Mouse (Mus musculus): ENCODE data around the gene Rnft2. TPM values are rescaled to one million over a fixed set of nuclear protein-coding genes. Genes with fewer than 3 reads are reported as not detected.

Gene Rnft2
- polyA plus RNA-seq (2012; rRNA removed), result 38.8 and 42.6 TPM in 2 replicates

DNA sequence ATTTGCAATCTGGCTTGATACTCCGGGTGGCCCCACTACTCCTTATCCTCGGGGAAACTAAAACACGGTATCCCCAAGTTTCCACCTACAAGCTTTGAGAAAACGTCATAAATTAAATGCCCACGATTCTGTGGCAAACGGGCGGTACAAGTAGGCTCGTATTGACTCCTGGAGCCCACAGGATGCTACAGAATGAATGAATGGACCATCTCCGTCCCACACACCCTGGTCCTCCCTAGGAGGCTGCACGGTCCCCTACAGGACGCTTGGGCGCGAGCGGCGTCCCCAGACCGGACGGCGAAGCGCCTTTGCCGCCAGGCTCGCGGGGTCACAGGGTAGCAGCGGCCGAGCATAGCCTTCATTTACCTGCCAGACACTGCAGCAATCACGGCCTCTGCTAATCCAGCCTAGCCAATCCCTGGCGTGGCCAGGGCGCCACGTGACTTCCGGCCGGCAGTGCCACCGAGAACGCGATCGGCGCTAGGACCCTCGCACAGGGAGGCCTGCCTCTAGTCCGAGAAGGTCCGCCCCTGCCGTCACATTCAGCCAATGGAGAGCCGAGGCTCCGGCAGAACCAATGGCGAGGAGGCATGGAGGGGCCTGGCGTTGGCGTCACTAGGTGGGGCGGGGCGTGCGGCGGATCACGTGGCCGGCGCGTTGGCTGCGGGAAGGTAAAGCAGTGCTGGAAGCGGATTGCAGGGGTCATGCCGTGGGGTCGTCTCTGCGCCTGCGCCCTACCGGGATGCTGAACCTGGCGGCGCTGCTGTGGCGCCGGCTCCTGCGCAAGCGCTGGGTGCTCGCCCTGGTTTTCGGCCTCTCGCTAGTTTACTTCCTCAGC is at the start of gene Rnft2, which contains the start of gene 2410131K14Rik:
Gene Rnft2, minus strand, starts transcription at position 511 of the 838 bp plus-strand sequence.
Gene 2410131K14Rik, plus strand, starts transcription at position 622 of the 838 bp plus-strand sequence.

DNA sequence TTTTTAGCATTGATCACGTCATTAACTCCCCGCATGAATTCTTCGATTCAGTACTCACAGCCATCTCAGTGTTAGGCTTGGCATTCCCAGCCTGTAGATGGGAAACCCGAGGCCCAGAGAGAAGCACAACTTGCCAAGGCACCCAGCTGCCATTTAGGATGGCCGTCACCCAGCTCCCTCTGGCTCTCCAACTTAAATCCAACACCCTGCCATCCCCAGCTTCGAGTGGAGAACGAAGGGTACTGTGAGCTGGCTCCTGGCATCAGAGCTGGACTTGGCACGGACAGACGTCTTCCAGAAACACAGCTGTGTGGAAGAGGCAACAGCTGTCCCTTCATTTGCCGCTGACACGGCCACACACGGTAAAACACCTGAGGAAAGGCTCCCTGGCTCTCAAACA is 80.3 kb downstream of the Rnft2 start, which contains the start of gene Hrk:
Gene Hrk, plus strand, starts transcription at position 68 of the 400 bp plus-strand sequence.

DNA sequence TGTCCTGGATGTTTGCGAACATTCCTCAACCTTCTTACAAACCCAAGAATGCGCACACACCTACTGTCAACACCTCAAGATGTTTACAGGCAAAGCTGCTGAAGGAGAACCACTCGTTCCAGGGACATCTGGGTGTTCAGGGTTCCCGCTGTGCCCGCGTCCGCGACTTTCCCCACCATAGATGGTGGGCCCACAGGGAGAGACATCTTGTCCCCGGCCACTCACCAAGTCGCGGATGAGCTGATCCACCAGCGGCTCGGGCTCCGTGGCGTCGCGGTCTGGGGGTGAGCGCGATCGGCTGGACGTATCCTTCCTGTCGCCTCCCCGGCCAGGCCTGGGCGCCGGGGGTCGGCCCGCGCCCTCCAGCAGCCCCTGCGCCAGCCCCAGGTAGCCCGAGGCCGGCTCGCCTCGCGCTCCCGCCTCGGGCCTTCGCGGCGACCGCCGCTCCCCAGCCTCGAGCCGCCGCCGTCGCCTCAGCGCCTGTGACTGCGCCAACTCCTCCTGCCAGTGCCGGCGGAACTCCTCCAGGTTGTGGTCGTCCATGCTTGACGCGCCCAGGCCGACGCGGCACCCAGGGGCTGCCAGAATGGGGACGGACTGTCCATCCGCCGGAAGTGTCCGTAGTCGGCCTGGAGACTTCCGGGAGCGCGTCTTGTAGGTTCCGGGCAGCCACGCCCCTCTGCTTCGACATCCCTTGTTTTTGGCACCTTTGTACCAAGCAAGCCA is 89.9 kb downstream of the Rnft2 start, which contains the start of gene Fbxw8:
Gene Fbxw8, minus strand, starts transcription at position 626 of the 726 bp plus-strand sequence.

Other genes starting within 250 kb of the Rnft2 start
- 0.60 and 0.97 TPM in 2 replicates for gene Tesc, start 217.4 kb downstream of the Rnft2 start, polyA plus RNA-seq (2012; rRNA removed)
- 45.1 and 50.0 TPM in 2 replicates for gene Fbxw8, start 89.7 kb downstream of the Rnft2 start, polyA plus RNA-seq (2012; rRNA removed)
- 0.43 and 1.2 TPM in 2 replicates for gene Hrk, start 80.5 kb downstream of the Rnft2 start, polyA plus RNA-seq (2012; rRNA removed)
- gene 2410131K14Rik, start 111 bp upstream of the Rnft2 start, polyA plus RNA-seq (2012; rRNA removed), result 12.0 and 14.7 TPM in 2 replicates